Mouse (Mus musculus) adrenal gland, postnatal 25 days (tissue): ENCODE measurements around the gene Gm19345. TPM values are rescaled to one million over a fixed set of nuclear protein-coding genes. Genes with fewer than 3 reads are reported as not detected.
A peak's percentile ranks its signal among the peaks of the same experiment; 100 is the strongest.

Experiments
- DNase-seq: peaks from one replicate; pipeline ENCODE4 v3.0.0; 2021; ENCODE audit warnings: mixed read lengths
- total RNA-seq: library from RNA; stranded (reverse); gene quantifications from 2 replicates; pipeline ENCODE4 v1.2.3, GENCODE M21; 2021

Gm19345 gene
- total RNA-seq, 1 experiment from 2014 or later, result 0.55 TPM

DNA sequence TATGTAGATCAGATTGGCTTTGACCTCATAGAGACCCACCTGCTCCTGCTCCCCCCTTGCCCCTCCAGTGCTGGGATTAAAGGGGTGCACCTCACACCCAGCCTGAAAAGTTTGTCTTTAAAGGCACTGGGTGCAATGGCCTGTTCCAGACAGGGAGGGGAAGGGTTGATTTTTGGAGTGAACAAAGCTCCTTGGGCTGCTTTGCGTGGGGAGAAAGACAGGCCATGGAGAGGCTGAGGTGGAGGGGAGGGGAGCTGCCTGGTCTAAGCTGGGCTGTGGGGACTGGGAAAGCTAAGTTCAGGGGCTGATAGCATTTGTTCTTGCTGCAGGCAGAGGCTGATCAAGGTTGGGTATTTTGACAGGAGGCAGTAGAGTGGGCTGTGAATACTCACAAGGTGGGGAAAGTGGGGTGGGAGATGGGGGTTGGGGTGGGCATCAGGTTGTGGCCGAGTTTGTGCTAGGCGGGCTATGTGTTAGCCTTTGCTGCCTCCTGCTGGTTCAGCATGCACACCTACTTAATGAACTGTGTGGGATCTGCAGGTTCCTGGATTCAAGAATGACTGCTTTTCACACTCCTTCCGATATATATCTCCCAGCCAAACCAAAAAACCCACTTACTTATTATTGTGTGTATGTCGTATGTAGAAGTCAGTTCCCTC lies 20.3 kb downstream of the Gm19345 start:
- DNase-seq, result peak; percentile 27

DNA sequence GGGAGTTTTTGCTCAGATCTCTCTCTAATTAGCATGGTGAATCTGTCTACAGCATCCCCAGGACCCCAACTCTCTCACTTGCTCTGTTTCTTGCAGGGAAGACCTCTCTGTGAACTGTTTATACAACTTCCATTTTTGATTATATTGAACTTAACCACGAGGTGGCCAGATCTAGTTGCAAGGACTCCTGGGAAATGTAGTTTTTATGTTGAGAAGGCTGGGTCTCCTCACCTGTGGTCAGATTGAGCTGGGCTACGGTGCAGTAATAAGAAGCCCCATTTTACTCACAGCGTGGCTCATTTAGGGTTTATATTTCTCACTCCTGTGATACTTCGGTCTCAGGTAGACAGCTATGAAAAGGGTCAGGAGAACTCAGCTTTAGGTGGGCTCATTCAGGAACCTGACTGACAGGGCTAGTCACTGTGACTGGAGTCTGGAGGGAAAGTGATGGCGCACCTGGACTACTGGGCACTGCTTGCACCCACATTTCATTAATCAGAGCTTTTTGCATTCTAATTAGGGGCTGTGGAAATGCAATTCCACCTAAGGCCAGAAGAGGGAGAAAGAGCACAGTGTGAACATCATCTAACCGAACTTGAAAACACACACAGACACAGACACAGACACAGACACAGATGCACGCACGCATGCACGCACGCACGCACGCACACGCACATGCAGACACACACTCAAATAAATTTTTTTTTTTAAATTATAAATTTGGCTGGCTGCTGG lies 24.3 kb downstream of the Gm19345 start:
- no peak for DNase-seq

DNA sequence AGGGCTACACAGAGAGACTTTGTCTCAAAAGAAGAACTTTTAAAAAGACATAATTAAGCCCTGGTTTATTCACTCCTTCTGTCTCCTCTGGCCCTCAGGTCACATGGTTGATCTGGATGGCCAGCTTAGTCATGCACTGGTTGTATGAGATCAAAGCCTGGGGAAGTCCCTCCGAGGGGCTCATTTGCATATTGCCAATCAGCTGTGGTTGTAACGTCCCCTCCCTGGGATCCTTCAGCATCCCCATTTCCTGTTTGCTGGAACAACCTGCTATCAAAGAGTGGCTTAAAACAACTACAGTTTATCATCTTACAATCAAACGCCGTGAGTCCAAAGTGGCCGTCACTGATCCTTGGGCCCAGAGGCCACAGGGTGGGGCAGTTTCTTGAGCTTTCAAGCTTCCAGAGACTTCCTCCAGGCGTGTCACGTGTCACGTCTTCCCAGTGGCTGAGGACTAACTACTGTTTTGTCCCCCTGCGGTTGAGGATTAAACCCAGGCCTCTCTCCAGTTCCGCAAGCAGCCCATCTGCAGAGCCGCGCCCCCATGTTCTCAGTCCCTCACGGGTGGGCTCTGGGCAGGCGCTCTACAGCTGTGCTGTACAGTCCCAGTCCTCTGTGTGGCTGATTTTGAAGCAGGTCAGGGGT lies 25.1 kb downstream of the Gm19345 start:
- no peak for DNase-seq

DNA sequence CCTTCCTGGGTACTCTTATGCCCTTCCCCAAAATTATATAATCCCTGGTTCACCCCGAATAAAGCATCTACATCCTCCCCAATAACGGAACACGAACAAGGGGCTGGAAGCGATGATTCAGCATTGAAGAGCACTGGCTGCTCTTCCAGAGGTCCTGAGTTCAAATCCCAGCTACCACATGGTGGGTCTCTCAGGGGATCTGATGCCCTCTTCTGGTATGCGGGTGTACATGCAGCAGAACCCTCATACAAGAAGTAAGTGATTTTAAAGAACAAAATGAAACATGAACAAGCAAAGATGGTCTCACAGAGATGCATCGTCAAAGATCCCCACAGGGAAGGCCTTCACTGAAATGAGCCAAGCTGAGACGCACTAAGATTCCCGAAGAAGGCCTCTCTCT lies 29.0 kb downstream of the Gm19345 start:
- no peak for DNase-seq

DNA sequence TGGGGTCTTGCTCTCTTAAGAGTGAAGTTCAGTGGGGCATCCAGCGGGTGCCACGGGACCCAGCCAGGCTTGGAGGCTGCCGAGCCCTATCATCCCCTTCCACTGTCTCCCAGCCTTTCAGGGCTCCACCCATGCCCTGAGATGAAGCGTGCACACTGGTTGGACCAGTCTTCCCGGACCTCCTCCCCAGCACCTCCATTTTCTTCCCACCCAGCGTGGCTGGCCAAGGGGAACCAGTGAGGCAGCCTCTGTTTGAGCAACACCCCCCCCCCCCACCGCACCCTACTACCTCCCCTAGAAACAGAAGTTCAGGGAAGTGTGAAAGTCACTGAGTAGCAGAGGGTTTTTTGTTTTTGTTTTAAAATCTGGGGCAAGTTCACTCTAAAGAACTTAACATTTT lies 36.0 kb downstream of the Gm19345 start, which contains the start of gene Ceacam19:
Gene Ceacam19 (minus strand): TSS at position 117 of the 400 bp plus-strand sequence.
- no peak for DNase-seq

DNA sequence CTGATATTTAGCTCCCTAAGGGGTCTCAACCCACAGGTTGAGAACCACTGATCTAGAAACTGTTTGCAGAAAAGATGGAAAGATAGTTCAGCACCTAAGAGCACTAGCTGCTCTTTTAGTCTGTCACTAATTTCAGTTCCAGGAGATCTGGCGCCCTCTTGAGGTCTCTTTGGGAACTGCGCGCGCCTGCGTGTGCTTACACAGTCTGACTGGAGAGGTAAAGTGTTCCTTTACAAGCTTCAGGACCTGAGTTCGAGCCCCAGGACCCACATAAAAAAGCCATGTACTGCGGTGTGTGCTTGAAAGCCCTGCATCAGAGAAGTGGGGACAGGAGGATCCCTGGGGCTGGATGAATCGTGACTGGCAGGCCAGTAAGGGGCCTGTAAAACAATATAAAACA lies 38.1 kb downstream of the Gm19345 start:
- DNase-seq, result peak; percentile 59

Other genes starting within 250 kb of the Gm19345 start
- 57.4 and 67.6 TPM in 2 replicates for gene Clasrp, start 247.5 kb upstream of the Gm19345 start, total RNA-seq
- 25.6 and 32.3 TPM in 2 replicates for gene Relb, start 222.6 kb upstream of the Gm19345 start, total RNA-seq
- gene Clptm1, start 187.0 kb upstream of the Gm19345 start, total RNA-seq, result 148 and 159 TPM in 2 replicates
- gene Apoc2, start 174.1 kb upstream of the Gm19345 start, total RNA-seq, result 3.1 TPM in 1 of 2 replicates, not detected in the other
- 1.0 and 3.9 TPM in 2 replicates for gene Gm44805, start 170.6 kb upstream of the Gm19345 start, total RNA-seq
- gene Apoc4, start 170.5 kb upstream of the Gm19345 start, total RNA-seq, result 86.9 and 90.9 TPM in 2 replicates
- gene Apoc1, start 159.3 kb upstream of the Gm19345 start, total RNA-seq, result 1,269 and 1,513 TPM in 2 replicates
- 714 and 971 TPM in 2 replicates for gene Apoe, start 152.8 kb upstream of the Gm19345 start, total RNA-seq
- 96.1 and 115 TPM in 2 replicates for gene Tomm40, start 136.6 kb upstream of the Gm19345 start, total RNA-seq
- gene Nectin2, start 101.5 kb upstream of the Gm19345 start, total RNA-seq, result 62.3 and 66.9 TPM in 2 replicates
- 37.2 TPM in 2 replicates for gene Bcam, start 81.0 kb upstream of the Gm19345 start, total RNA-seq
- 0.55 TPM in 1 of 2 replicates, not detected in the other for gene Cblc, start 55.2 kb upstream of the Gm19345 start, total RNA-seq
- gene Bcl3, start 29.2 kb upstream of the Gm19345 start, total RNA-seq, result 26.5 and 34.5 TPM in 2 replicates
- not detected in 2 replicates for gene Ceacam16, start 9.3 kb downstream of the Gm19345 start, total RNA-seq
- not detected in 2 replicates for gene Ceacam19, start 36.0 kb downstream of the Gm19345 start, total RNA-seq
- gene Pvr, start 69.2 kb downstream of the Gm19345 start, total RNA-seq, result 31.6 and 34.1 TPM in 2 replicates
- not detected in 2 replicates for gene Igsf23, start 98.8 kb downstream of the Gm19345 start, total RNA-seq
- not detected in 2 replicates for gene Ceacam20, start 113.4 kb downstream of the Gm19345 start, total RNA-seq
- not detected in 2 replicates for gene Nlrp9b, start 139.5 kb downstream of the Gm19345 start, total RNA-seq
- gene Vmn1r91, start 247.7 kb downstream of the Gm19345 start, total RNA-seq, result not detected in 2 replicates